Mouse (Mus musculus): ENCODE data around the gene Cpsf4l.

GRCm38 (mm10) chr11:113745961-113746360 is 36.1 kb upstream of the Cpsf4l start:
- TF ChIP-seq CTCF (IDR thresholded peaks at IDR 0.05; ENCODE audit: low read depth): no peak
- no peak for TF ChIP-seq EP300 (IDR thresholded peaks at IDR 0.05; ENCODE audit: low read depth)

Measured in heart, postnatal 0 days (tissue).